In genomic region chr15:97424375-97424774, GRCm38 (mm10) we compare ENCODE assay signal across 10 mouse cellular contexts.
DNase-seq lines count a peak whose midpoint lies in the region.
"Had no signal": no experiment of that assay in that cellular context is flagged by ENCODE, and none has a peak within 500 bp of the region (broad histone marks: within the 10 kb centered on the region; RNA-seq: fewer than 3 reads in every experiment).

No protein-coding gene starts in this region.

- DNase-seq in heart, postnatal 36 days = peak; percentile 4 to 9
- DNase-seq in heart, adult 9 months (ENCODE audit: low spot score in 2 of 2) = no peak
- peak; percentile 79 for DNase-seq in T-cell, adult 2 months (ENCODE audit: low spot score)
- peak; percentile 23 to 32 for DNase-seq in lung, postnatal 4 days
- DNase-seq in thymus, postnatal 14 days = peak; percentile 76
- no peak for DNase-seq in yolk sac, embryonic 10.5 days (ENCODE audit: low spot score)
- DNase-seq in embryo, embryonic 10.5 days (ENCODE audit: low spot score) = no peak
- no peak for DNase-seq in liver
- DNase-seq: cerebellum, postnatal 14 days; right cerebral cortex, postnatal 25 days had no signal

- intact Hi-C loops in heart, postnatal 36 days (cut with DNase I) = no loop called here

Comparison
In these comparisons a context has a peak if more than half of its experiments do, and no peak if none do; other contexts are left out.
1. DNase-seq: peak in heart, postnatal 36 days (2 of 2), T-cell, adult 2 months (single experiment), lung, postnatal 4 days (2 of 2) and thymus, postnatal 14 days (single experiment); none in heart, adult 9 months (0 of 2), yolk sac, embryonic 10.5 days (single experiment), embryo, embryonic 10.5 days (single experiment) and liver (single experiment).